Mouse (Mus musculus): ENCODE results near the gene Fam83f.

Gene Fam83f

DNA sequence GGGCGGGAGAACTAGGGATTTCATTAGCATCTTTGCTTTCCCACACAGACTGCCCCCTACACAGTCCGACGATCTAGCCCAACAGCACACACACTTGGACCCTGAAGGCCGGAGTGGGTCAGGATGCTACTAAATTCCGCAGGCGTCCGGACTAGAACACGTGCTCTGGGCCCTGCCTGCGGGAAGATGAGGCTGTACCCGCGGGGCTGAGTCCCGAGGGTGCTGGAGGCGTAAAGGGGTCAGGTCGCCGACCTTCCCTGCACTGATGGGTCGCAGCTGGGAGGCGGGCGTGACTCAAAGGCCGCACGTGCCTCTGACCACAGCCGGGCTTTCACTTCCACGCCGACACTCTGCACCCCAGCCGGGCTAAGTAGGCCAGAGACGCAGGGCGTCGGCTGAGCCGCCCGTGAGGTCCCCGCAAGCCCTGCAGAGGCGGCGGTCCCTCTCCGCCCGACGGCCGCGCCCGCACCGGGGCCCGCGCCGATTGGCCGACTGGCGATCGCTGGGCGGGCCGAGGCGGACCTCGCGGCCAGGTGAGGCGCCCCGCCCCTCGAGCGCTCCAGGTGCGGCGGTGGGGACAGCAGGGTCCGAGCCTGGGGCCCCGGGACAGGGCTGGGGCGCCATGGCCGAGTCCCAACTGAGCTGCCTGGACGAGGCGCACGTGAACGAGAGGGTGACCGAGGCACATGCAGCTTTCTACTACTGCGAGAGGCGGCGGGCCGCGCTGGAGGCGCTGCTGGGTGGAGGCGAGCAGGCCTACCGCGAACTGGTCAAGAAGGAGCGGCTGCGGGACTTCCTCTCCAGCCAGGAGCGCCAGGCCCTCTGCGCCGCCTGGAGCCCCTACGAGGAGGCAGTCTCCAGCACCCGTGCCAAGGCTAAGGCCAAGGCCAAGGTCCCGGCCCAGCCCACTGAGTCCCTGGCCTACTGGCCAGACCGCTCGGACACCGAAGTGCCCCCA lies at the start of gene Fam83f:
TSS of gene Fam83f (plus strand) at position 553 of the 958 bp plus-strand sequence.
- no peak for DNase-seq

DNA sequence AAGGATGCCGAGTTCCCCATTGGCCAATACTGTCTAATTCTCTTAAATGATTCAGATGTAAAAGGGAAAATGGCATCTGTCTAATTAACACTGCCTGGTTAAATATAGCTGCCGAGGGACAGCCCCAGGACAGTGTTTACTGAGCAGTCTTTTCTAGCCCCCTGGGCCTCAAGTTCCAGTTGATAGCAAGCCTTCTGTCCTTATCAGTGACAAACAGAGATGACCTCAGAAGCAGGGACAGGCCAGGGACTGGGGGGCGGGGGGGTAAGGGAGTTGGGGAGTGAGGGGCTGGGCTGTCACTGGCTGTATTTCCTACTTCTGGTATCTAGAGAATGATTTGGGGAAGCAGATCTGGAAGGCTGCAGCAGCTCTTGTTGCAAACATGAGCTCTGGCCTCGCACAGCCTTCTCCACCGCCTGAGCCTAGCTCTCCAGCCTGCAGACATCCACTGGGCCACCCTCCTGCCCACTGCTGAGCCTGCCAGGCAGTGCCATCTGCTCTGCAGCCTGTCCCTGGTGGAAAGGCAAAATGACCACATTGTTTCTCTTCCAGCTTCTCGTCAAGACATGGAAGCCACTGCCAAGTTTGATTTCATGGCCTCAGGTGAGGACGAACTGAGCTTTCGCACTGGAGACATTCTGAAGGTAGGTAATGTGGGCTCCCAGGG lies 48.3 kb upstream of the Fam83f start:
- DNase-seq = no peak

DNA sequence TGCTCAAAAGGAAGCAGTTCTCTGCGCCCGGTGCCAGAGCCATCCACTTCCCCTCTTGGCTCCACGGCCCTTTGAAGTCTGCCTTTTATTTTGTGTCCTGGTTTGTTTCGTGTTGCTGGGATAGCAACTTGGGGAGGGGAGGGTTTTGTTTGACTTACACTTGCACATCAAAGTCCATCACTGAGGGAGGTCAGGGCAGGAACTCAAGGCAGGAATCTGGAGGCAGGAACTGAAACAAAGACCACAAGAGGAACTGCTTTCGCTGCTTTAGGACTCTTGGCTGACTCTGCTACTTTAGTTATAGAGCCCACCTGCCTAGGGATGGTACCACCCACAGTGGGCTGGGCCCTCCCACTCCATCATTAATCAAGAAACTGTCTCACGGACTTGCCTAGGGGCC lies 45.2 kb upstream of the Fam83f start:
- no peak for DNase-seq

- no peak for DNase-seq
Observed at GRCm38 (mm10) chr15:80630147-80630546, 41.5 kb upstream of the Fam83f start.

- peak; percentile 44 to 61 for DNase-seq
Observed at GRCm38 (mm10) chr15:80630711-80631110, 40.9 kb upstream of the Fam83f start.

DNA sequence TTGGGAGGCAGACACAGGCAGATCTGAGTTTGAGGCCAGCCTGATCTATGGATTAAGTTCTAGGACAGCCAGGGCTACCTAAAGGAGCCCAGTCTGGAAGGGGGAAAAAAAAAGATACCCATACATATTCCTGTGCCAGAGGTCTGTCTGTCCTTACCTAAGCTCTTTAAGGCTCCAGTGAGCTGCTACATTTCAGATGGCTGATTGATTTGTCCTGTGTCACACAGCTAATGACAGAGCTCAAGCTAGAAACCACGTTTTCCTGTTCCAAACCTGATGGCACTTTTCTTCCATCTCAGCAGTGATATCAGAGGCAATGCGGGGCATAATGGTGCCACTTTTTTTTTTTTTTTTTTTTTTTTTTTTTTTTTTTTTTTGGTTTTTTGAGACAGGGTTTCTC lies 40.3 kb upstream of the Fam83f start:
- DNase-seq = no peak

GRCm38 (mm10) chr15:80632280-80632893 lies 39.3 kb upstream of the Fam83f start:
- DNase-seq = no peak

DNA sequence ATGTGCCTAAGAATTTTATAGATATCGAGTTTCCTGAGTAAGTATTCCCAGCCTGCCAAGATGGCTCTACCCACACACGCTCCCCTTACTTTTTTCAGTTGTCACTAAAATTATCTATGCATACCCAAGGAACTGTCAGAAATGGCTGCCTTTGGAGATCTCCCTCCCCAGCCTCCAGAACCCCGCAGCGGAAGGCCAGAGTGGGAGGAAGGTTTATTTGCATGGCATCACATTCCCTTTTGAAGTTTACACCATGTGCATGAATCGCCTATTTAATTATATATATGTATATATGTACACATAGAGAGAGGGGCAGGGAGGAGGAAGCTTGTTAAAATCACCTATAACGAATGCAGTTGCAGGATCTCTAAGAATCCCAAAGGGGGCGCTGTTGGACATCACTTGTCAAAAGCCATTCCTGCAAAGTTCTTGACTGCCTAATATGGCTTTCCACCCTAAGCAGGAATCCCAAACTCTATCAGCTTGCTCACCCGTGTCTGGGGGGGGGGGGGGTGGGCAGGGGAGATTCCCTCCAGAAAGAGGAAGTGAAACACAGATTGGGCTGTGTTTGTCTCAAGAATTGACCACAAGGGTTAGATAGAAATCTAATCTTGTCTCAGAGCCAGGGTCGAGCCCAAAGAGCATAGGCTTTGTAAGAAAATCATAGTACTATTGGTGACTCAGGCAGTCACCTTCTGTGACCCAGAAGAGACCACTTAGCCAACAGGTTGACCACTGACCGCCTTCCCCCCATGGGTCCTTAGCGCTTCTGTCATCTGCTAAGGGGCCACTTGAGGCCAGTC lies 37.1 kb upstream of the Fam83f start:
- no peak for DNase-seq

GRCm38 (mm10) chr15:80636757-80637372 lies 34.8 kb upstream of the Fam83f start:
- no peak for DNase-seq

GRCm38 (mm10) chr15:80639071-80639702 lies 32.5 kb upstream of the Fam83f start:
- no peak for DNase-seq

GRCm38 (mm10) chr15:80639874-80640273 lies 31.8 kb upstream of the Fam83f start:
- no peak for DNase-seq

DNA sequence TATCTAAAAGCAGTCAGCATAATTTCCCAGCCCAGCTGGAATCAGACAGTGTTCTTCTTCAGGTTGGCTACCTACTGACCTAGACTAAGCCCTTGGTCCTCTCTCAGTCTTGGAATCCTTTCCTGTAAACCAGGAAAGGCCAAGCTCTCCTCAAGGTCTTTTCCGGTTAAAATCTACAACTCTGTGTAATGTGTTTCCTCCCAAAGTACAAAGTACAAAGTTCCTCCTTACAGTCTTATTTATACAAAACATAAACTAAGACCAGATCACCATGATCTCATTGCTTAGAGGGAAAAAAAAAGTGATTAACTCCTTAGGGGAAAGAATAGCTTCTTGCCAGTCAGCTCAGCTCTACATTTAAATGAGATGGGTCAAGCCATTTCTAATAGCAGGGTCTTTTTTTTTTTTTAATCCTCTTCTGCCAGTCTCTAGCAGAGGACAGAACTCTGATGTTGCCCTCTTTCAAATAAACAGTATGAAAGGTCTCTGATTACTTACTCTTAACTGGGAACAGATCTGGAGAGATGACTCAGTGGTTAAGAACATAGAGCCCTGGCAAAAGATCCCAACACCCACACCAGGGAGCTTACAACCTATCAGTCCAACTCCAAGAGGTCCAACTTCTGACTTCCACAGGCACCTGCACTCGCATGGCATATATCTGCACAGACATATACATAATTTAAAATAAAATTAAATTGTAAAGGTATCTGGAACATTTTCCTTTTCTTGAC lies 29.8 kb upstream of the Fam83f start:
- DNase-seq = no peak

GRCm38 (mm10) chr15:80645006-80645797 lies 26.4 kb upstream of the Fam83f start:
- no peak for DNase-seq

DNA sequence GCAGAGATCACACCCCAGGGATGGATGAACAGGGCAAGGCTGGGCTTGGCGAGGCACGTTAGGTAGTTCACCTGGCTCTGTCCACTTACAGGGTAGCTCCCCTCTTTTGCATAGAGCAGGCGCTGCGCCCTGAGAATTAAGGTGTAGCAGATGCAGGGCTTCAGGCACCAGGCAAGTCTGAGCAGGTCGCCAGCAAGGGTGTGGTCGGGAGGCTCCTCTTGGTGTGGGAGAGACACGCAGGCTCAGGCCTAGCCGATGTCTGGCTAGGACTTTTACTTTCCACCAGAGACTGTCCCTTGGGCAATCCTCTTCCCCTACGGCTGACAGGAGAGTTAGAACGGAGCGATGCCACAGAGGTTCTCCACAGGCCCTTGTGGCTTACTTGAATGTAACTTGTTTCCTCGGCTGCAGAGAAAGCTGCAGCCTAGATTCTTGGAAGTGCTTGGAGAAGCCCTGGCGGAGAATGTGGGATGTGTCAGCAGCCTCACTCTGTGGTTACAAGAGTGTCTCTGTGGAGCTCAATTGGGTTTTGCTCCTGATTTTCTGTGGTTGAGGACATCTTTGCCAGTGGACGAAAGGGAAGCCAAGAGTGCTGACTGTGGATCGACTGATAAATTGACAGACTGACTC lies 22.6 kb upstream of the Fam83f start:
- no peak for DNase-seq

DNA sequence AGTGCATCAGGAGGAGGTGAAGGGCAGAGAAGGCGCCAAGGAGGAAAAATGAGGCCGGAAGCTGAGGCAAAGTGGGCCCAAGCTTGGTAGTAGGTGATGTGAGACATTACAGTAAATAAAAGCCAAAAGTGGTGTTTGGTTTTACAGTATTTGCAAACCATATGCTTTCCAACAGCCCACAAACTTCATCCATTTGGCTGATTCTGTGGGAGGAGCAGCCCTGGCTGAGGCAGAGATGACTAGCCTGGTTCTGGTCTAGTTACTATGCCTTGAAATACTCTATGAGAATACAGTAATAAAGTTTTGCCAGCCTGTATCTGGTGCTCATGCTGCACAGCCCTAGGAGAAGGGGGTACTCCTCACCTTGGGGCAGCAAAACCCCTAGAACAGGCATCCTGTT lies 21.2 kb upstream of the Fam83f start:
- DNase-seq = no peak

DNA sequence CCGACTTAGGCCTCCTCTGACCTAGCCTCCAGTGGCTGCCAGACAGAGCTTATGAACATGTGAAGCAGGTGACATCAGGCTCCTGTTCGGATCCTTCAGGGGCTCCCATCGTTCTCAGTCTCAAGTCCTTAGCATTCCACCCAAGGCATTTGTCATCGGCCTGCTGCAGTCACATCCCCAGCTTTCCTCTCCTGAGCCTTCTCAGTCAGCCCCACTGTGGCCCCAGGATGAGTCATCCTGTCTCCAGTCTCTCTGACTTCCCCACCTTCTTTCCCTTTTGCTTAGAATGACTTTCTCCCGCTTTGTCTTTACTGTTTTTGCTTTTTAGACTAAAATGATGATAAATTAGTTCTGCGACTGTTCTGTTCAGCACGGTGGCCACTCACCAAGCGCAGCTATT lies 17.8 kb upstream of the Fam83f start:
- no peak for DNase-seq

DNA sequence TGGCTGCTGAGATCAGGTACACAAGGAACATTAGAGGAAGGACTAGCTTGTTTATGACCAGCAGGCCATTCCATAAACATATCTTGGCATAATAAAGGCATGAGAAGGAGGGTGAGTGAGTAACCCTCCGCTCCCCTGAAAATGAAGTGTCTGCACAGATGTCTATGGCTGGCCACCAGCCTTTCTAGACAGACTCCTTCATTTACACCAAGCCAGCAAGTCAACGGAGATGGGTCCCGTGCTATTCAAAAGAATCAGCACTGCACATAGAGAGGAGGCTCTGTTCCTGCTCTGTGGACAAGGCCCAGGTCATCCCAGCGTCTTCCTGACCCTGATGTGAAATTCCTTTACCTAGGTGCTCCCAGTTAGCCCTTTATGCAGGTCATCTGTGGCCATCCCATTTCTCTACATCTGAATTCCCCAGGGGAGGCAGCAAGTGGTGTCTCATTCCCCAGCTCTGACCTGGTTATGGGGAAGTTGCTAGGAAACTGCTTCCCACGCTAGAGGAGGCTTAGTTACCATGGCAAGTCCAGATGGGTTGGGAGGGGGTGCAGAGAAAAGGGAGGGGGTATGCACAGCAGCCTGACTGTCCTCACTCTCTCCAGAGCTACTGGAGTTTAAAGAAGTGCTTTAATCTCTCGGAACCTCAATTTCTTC lies 12.7 kb upstream of the Fam83f start:
- no peak for DNase-seq

GRCm38 (mm10) chr15:80660963-80661362 lies 10.7 kb upstream of the Fam83f start:
- DNase-seq = no peak

DNA sequence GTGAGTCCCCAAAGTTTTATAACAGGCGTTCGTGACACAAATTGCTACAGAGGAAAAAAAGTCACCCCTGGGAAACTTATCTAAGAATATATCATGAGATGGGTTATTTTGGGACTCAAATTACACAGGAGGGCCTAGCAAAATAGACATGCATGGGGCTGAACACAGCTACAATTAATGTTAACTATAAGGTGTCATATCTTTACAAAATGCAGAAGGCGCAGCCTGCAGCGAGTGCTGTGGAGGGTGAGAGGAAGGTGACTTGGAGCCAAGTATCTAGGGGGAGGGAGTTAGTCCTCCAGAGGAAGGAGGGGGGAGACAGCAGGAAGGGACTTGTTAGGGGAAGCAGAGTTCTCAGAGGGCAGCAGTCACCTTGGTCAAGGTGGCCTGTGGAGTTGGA lies 7.2 kb upstream of the Fam83f start:
- no peak for DNase-seq
